Mouse (Mus musculus): Measurements from ENCODE around the gene Plppr3.
"Not testable (repeated sequence)": the region's sequence is repeated elsewhere in the genome, so short reads cannot be mapped to it uniquely, and the experiment has no call there.

The Plppr3 gene

DNA sequence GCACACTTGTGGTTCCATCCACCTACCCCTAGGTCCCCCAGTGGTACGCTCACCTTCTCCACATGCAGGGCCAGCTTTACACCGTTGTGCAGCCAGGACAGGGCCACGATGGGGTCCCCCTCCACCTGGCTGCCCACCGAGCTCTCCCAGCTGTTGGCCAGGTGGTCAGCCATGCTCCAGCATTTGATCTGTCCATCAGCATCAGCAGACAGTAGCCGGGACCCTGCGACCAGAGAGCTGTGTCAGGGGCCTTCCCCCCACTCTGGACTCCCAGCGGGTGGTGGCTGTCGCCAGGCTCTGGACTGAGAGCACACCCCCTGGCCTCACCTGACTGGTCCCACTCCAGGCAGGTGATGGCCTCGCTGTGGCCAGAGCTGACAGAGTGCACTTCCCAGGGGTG is 32.3 kb upstream of the Plppr3 start:
- ATAC-seq (ENCODE audit: insufficient number of reproducible peaks, low FRiP score, low TSS enrichment): no peak

DNA sequence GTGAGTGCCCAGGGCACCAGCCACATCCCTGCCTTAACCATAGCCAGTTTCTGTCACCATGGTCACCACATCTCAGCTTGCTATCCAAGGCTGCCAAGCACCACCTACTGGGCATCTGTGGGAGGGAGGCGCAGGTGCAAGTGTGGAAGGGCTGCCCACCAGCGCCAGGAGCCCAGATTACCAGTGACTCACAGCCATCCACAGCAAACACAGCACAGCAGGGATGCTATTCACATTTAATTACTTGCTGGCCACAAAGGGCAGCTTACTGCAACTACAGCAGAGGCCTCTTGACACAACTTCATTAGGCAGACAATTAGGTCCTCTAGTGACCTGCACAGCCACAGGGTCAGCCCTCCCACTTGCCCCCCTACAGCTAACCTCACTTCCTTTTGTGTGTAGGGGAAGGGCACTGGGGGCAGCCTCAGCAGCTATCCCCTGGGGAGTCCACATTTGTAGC is 26.5 kb upstream of the Plppr3 start:
- ATAC-seq (ENCODE audit: insufficient number of reproducible peaks, low FRiP score, low TSS enrichment): no peak

DNA sequence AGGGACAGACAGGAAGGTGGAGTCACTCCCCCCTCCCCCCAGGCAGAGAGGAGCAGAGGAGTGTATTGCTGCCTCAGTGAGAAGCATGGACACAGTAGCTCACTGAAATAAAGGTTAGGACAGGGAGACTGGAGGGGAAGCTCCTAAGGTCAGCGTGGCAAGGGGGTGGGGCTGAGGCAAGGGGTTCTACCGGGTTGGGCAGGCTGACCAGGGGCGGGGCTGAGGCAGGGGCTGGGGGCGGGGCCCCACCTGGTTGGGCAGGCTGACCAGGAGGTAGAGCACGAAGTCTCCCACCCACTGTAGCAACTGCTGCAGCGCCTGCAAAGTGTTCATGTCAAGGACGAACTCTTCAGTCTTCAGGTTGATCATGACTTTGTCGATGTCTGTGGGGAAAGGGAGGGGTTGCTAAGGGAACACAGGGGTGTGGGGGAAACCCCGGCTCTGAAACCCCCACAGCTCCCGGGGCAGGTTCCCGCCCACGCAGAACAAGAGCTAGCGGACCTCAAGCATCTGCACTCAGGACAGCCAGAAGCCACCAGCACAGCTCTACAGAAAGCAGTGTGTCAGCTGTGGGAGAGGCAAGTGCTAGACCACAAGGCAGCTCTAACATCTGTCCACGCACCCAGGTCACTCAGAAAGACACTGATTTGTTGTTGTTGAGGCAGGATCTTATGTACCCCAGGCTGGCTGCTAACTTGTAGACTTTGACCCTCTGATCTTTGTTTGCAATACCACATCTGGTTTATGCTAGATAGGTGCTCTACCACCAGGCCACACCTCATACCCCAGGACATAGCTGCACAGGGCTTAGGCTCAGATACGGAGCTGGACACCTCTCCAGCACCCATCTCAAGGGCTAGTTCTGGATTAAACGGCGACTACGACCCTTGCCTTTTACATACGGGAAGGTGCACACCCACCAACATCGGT is 23.1 kb upstream of the Plppr3 start:
- no peak for ATAC-seq (ENCODE audit: insufficient number of reproducible peaks, low FRiP score, low TSS enrichment)

DNA sequence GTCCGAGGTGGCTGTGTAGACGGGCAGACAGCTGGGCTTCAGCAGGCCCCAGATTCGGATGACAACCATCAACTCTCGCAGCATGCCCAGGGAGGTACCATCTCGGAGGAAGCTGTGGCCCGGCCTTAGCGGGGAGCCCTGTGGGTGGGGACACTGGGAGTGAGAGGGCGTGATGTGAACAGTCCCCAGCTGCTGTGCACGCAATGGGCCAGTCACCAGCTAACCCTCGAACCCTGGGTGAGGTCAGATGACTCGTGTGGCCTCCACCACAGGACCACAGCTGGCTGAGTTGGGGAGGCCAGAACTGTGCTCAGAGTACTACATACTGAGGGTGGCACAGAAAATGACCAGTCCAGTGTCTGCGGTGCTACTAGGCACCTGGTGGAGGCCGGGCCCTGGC is 22.4 kb upstream of the Plppr3 start:
- ATAC-seq (ENCODE audit: insufficient number of reproducible peaks, low FRiP score, low TSS enrichment): no peak

DNA sequence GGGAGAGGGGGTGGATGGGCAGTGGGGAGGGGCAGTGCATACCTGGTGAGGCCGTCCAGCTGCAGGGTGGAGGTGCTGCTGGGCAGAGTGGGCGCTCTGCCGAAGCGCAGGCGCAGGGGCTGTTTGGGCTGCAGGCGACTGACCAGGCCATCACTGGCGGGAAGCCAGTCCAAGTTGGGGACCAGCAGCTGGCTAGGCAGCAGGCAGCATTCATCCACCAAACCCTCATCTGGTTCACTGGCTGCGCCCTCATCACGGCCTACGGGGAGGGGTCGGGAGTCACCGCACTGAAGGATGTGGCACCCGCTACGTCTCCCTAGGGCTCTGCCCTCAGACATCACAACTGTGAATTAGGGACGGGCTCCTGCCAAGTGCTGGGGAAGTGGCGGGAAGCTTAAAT is 21.9 kb upstream of the Plppr3 start:
- ATAC-seq (ENCODE audit: insufficient number of reproducible peaks, low FRiP score, low TSS enrichment): no peak

DNA sequence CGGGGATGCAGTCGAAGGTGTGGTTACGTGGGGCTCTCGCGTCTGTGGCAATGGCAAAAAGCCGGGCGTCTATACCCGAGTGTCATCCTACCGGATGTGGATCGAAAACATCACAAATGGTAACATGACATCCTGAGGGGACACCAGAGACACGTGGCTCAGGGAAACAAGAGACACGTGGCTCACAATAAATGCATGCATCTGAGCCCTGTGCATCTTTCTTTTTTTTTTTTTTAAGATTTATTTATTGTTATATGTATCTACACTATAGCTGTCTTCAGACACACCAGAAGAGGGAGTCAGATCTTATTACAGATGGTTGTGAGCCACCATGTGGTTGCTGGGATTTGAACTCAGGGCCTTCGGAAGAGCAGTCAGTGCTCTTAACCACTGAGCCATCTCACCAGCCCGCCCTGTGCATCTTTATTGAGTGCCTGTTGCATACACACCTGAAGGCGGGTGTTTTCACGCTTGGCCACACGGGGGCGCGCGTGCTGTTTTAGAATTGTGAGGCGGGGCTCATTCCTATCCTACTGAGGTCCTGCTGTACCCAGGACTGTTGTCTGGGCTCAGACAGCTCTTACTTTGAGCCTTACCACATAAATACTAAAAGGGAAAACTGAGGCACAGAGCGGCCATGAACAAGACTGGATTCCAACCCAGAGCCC is 18.2 kb upstream of the Plppr3 start:
- ATAC-seq (ENCODE audit: insufficient number of reproducible peaks, low FRiP score, low TSS enrichment): not testable (repeated sequence)

DNA sequence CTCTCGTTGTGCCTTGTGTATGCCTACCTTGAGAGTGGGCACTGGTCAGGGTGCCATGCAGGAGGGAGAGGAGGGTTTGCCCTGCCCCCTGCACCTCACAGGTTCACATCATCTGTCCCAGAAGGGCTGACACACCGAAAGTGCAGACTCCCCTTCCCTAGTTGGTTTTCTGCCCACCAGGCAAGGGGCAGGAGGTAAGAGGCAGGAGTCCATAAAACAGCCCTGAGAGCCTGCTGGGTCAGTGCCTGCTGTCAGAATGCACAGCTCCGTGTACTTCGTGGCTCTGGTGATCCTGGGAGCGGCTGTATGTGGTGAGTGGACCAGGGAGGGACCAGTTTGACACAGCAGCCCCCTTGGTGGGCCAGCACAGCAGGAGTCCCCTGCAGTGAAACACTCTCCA is 16.2 kb upstream of the Plppr3 start, which contains the start of gene Cfd:
Gene Cfd (plus strand): TSS at position 184 of the 400 bp plus-strand sequence.
- ATAC-seq (ENCODE audit: insufficient number of reproducible peaks, low FRiP score, low TSS enrichment): no peak

DNA sequence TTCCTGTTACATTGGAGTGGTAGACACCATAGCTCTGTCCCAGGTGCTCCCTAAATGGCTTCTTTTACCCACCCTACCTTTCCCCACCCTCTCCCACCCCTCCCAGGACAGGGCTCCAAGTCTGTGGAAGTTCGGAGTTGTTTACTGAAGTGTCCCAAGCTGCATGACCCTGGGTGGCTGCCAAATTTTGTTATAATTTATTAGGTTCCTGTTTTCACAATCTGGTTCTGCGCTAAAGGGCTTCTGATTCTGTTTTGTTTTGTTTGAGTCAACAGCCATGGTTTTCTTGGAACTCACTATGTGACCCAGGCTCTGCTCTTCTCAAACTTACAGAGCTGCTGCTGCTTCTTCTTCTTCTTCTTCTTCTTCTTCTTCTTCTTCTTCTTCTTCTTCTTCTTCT is 15.0 kb upstream of the Plppr3 start:
- ATAC-seq (ENCODE audit: insufficient number of reproducible peaks, low FRiP score, low TSS enrichment): no peak

DNA sequence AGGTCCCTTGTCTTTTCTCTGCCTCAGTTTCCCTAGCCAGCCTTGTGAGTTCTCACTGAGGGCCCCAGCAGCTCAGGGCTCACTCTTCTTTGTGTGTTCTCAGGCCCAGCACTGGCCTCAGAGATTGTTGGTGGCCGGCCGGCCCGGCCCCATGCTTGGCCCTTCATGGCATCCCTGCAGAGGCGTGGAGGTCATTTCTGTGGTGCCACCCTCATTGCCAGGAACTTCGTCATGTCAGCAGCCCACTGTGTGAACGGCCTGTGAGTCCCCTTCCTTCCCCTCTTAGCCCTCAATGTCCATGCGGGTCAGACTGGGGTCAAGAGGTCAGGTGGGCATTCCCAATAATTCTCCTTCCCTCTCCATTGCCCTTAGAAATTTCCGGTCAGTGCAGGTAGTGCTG is 12.2 kb upstream of the Plppr3 start:
- no peak for ATAC-seq (ENCODE audit: insufficient number of reproducible peaks, low FRiP score, low TSS enrichment)

DNA sequence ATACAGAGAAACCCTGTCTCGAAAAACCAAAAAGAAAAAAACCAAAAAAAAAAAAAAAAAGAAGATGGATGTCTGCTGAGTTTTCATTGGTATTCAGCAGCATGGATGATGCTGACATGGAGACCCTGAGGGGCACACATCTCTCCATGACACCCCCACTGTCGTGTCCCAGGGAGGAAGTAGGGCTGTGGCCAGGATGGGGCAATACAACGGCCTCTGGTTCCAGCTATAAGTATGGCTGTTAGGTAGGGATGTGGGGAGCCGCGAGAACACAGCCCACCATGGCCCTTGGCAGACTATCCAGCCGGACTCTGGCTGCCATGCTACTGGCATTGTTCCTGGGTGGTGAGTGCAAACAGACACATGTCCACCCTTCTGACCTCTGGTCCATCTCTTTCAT is 11.6 kb upstream of the Plppr3 start, which contains the start of gene Elane:
Gene Elane (plus strand): TSS at position 194 of the 400 bp plus-strand sequence.
- no peak for ATAC-seq (ENCODE audit: insufficient number of reproducible peaks, low FRiP score, low TSS enrichment)

DNA sequence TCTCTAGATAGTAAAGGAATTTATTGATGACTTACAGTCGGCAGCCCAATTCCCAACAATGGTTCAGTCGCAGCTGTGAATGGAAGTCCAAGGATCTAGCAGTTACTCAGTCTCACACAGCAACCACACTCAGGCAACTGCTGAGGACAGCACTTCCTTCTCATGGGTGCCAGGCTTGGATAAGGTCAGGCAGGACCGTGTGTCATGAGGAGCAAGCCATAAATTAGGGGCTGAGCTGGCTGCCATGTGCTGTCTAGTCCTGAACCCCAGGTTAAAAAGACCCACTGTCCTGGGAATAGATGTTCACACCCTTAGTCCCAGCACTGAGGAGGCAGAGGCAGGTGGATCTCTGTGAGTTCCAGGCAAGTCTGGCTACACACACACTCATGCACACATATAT is 10.5 kb upstream of the Plppr3 start:
- ATAC-seq (ENCODE audit: insufficient number of reproducible peaks, low FRiP score, low TSS enrichment): not testable (repeated sequence)

DNA sequence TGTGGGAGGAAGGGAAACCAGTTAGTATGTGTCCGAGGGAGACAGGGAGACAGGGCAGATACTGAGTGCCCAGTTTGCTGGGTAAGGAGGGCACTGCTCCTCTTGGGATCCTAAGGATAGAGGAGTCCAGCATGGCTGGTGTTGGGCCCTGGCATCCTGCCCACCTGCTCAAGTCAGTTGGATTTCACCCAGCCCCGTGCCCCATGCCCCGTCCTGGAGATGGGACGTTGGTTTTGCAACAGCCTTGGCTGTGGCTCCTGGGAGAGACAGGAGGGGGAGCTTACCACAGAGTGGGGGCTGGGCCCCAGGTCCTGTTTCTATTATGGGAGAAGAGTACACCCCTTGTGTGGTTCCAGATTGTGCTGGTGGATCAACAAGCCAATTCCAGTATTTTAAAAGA is 10.0 kb upstream of the Plppr3 start:
- no peak for ATAC-seq (ENCODE audit: insufficient number of reproducible peaks, low FRiP score, low TSS enrichment)

DNA sequence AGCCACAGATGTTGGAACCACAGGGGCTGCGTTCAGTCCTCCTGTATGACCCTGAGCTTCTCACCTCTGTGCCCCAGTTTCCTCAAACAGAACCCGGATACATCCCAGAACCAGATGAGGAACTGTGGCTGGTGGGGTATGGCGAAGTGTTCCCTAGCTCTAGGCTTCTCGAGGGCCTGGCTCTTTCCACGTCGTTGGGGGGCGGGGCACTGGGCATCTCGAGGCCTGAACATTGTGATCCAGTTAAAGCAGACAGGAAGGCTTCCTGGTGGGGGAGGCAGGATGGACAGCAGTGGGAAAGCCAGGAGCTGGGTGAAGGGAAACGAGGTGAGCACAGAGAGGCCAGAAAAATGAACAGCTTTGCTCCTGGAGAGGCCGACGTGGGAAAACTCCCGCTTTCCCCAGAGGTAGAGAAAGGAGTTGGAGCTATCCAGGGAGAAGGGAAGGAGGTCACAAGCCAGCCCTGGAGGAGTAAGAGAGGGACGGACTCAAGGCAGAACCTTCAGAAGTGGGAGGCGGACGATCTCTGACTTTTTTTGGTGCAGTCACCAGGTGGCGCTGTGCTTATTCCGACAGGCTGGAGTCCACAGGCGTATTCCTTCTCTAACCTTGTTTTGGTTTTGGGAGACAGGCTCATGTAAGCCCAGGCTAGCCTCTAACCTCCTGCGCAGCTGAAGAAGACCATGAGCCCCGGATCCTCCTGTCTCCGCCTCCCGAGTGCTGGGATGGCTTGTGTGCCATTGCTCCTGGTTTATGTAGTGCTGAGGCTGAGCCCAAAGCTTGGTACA is 9.1 kb upstream of the Plppr3 start:
- peak; percentile 64; the same call in 1 of the 2 replicates for ATAC-seq (ENCODE audit: insufficient number of reproducible peaks, low FRiP score, low TSS enrichment)

DNA sequence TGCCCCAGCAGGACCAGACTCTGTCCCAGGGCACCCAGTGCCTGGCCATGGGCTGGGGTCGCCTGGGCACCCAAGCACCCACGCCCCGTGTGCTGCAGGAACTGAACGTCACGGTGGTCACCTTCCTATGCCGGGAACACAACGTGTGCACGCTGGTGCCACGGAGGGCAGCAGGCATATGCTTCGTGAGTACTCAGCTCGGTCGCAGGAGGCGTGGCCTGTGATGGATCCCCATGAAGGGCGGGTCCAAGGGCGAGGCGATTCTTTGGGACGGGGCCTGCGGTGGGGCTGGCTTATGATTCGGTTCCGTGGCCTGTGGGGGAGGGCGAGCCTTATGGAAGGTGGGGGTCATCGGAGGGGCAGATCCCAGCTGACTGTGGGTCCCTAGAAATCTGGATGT is 7.5 kb upstream of the Plppr3 start:
- no peak for ATAC-seq (ENCODE audit: insufficient number of reproducible peaks, low FRiP score, low TSS enrichment)

DNA sequence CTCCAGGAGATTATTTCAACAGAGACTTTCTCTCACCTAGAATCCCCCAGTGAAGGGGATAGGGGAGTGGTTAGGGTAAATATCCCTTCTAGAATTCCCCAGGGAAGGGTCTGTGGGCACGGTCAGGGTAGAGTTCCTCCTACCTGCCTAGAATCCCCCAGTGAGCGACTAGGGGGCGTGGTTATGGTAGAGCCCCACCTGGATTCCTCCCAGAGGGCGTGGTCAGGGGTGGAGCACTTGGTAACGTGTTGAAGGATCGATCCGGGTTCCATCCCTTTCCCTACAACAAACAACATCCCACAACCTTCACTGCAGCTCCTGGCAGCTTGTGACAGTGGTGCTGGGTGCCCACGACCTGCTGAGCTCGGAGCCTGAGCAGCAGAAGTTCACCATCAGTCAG is 6.3 kb upstream of the Plppr3 start:
- no peak for ATAC-seq (ENCODE audit: insufficient number of reproducible peaks, low FRiP score, low TSS enrichment)

DNA sequence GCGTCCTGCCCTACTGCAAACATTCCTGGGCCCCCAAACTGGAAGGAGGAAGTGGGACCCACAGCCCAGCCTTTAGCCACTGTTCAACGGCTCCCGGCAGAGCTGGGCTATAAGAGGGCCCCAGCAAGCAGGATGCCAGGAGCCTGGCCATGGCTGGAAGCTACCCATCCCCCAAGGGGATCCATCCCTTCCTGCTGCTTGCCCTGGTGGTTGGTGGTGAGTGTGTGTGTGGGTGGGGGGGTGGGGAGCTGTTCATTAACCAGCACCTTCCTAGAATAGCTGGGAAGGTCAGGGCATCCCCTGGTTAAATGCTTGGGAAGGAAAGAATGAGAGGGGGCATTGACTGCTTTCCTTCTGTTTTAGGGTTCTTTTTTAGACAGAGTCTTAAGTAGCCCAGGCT is 5.1 kb upstream of the Plppr3 start:
- ATAC-seq (ENCODE audit: insufficient number of reproducible peaks, low FRiP score, low TSS enrichment): no peak

DNA sequence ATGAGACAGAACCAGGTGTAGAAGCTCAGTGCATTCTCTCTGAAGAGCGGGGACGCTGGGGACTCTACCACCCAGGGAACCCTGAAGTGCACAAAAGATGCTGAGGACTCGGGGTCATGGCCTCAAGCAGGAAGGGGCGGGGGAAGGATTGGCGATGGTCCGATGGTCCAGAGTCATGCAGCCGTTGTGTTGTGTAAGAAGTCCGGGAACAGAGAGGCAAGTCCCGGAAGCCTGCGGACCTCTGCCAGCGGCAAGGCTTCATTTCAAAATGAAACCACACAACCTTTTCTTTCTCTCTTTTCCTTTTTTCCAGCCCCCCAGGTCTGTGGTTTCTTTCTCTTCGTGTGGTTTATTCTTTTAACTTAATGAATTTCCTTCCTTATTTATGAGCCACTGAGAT is 3.3 kb upstream of the Plppr3 start:
- ATAC-seq (ENCODE audit: insufficient number of reproducible peaks, low FRiP score, low TSS enrichment): no peak

DNA sequence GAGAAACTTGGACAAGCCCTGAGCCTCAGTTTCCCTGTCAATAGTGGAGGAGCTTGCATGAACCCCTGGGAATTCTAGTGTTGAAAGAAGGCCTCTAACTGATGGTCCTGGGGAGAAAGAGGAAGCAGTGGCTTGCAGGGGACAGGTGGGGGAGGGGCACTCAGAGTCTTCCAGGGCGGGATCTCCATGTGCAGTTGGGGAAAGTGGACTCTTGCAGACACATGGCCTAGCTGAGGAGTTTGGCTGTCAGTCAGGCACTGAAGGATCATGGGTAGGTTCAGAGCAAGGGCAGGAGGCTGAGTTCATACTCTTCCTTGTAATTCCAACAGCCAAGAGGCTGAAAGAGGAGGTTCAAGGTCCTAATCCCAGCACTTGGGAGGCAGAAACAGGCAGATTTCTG is 2.7 kb upstream of the Plppr3 start:
- no peak for ATAC-seq (ENCODE audit: insufficient number of reproducible peaks, low FRiP score, low TSS enrichment)

DNA sequence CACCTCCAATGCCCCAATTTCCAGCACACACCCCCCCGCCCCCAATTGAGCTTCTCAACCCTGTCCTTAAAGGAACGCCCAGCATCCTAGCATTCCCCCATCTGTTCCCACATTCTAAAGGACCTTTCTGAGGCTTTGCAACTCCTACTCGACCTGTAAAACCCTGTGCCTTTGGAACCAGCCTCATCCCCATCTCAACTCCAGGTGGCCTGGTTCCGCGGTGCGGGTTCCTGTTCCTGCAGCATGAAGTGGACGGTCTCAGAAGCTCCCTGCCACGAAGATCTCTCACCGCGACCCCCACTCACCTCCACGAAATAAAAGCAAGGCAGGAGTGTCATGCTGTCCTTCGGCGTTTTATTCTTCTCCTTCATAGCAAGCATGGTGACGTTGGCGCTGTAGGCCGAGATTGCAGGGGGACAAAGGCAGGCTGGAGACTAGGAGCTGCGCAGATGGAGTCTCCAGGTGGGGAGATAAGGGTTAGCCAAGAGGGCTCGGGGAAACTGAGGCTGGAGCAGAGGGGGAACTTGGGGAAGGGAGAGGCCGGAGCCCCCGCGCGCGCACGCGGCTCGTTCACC is 632 bp downstream of the Plppr3 start:
- no peak for ATAC-seq (ENCODE audit: insufficient number of reproducible peaks, low FRiP score, low TSS enrichment)

DNA sequence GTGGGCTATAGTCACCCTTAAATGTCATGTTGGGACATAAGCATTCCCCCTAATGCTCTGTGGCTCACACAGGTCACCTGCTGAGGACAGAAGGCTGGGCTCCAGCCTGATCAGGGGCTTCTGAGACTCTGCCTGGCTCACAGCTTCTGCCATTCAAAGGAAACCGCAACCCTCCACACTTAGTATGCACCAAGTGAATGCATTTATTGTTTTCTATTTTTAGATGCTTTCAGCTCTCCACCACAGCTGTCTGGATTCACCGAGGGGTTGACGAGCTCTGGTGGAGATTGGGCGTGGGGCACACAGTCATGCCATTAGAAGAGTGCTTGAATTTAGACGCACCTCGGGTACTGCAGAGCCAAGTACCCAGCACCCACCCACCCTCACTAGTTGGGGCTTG is 1.1 kb downstream of the Plppr3 start:
- ATAC-seq (ENCODE audit: insufficient number of reproducible peaks, low FRiP score, low TSS enrichment): no peak

Data from cerebellum, adult (tissue).